In genomic region chrX:166645713-166646112, GRCm38 (mm10) we compare ENCODE assay signal across 10 mouse cellular contexts.
DNase-seq lines count a peak whose midpoint lies in the region; ATAC-seq and TF ChIP-seq lines count a peak whose summit lies in the region.
"Had no signal": no experiment of that assay in that cellular context is flagged by ENCODE, and none has a peak within 500 bp of the region (broad histone marks: within the 10 kb centered on the region; RNA-seq: fewer than 3 reads in every experiment).

No protein-coding gene starts in this region.

- no peak overlapping the region for H3K27ac ChIP-seq in forebrain, embryonic 15.5 days (replicated peaks)
- no peak overlapping the region for H3K27ac ChIP-seq in forebrain, embryonic 10.5 days
- H3K27ac ChIP-seq in kidney, postnatal 0 days, result no peak overlapping the region
- H3K27ac ChIP-seq: liver, embryonic 12.5 days had no signal

- no peak overlapping the region for H3K9ac ChIP-seq in forebrain, embryonic 15.5 days (replicated peaks)
- no peak overlapping the region for H3K9ac ChIP-seq in kidney, postnatal 0 days (ENCODE audit: low read depth, low read length)
- H3K9ac ChIP-seq: liver, embryonic 12.5 days had no signal

- DNase-seq in forebrain, embryonic 10.5 days (ENCODE audit: extremely low spot score, low spot score), result no peak
- DNase-seq in kidney, postnatal 0 days (ENCODE audit: low spot score), result peak; percentile 22
- DNase-seq in kidney, adult 9 months, result no peak
- peak; percentile 15 for DNase-seq in T-cell, adult 2 months (ENCODE audit: low spot score)
- DNase-seq in gastrocnemius, postnatal 10 days, result no peak
- DNase-seq: embryo, embryonic 11 days had no signal

- no peak overlapping the region for H3K4me3 ChIP-seq in forebrain, embryonic 15.5 days
- no peak overlapping the region for H3K4me3 ChIP-seq in forebrain, embryonic 10.5 days
- no peak overlapping the region for H3K4me3 ChIP-seq in kidney, postnatal 0 days (replicated peaks; ENCODE audit: low read depth, low read length)
- H3K4me3 ChIP-seq: liver, embryonic 12.5 days had no signal

- no peaks in the 10 kb centered on the region for H3K9me3 ChIP-seq in forebrain, embryonic 15.5 days
- no peaks in the 10 kb centered on the region for H3K9me3 ChIP-seq in forebrain, embryonic 10.5 days
- H3K9me3 ChIP-seq in kidney, postnatal 0 days (replicated peaks; ENCODE audit: low read length), result no peaks in the 10 kb centered on the region
- H3K9me3 ChIP-seq: liver, embryonic 12.5 days had no signal

- no peaks in the 10 kb centered on the region for H3K4me1 ChIP-seq in forebrain, embryonic 15.5 days
- no peaks in the 10 kb centered on the region for H3K4me1 ChIP-seq in forebrain, embryonic 10.5 days
- no peaks in the 10 kb centered on the region for H3K4me1 ChIP-seq in kidney, postnatal 0 days (replicated peaks; ENCODE audit: insufficient read depth, low read length)
- H3K4me1 ChIP-seq: liver, embryonic 12.5 days had no signal

- no peak overlapping the region for H3K4me2 ChIP-seq in forebrain, embryonic 15.5 days (replicated peaks)
- peak overlapping the region; percentile 30 for H3K4me2 ChIP-seq in kidney, postnatal 0 days (ENCODE audit: low read length)
- H3K4me2 ChIP-seq: liver, embryonic 12.5 days had no signal

- no peaks in the 10 kb centered on the region for H3K36me3 ChIP-seq in forebrain, embryonic 15.5 days
- no peaks in the 10 kb centered on the region for H3K36me3 ChIP-seq in forebrain, embryonic 10.5 days (replicated peaks)
- no peaks in the 10 kb centered on the region for H3K36me3 ChIP-seq in kidney, postnatal 0 days (ENCODE audit: insufficient read depth, low read length)
- H3K36me3 ChIP-seq: liver, embryonic 12.5 days had no signal

- no peaks in the 10 kb centered on the region for H3K27me3 ChIP-seq in forebrain, embryonic 15.5 days
- H3K27me3 ChIP-seq in forebrain, embryonic 10.5 days (ENCODE audit: poor library complexity, severe bottlenecking), result peaks cover 60% of the 10 kb centered on the region
- H3K27me3 ChIP-seq in kidney, postnatal 0 days (ENCODE audit: insufficient read depth, low read length), result no peaks in the 10 kb centered on the region
- H3K27me3 ChIP-seq: liver, embryonic 12.5 days had no signal

- no peak for TF ChIP-seq CTCF in kidney, postnatal 0 days (IDR thresholded peaks at IDR 0.05; ENCODE audit: low read depth)

- WGBS in forebrain, embryonic 15.5 days, result 60% methylated on average over 7 of the region's 7 CpGs
- WGBS in forebrain, embryonic 10.5 days, result 71% methylated on average over 7 of the region's 7 CpGs
- WGBS in kidney, postnatal 0 days, result 44% methylated on average over 7 of the region's 7 CpGs

- peak; percentile 46; the same call in 1 of the 2 replicates for ATAC-seq in forebrain, embryonic 15.5 days (replicated peaks)
- ATAC-seq in kidney, postnatal 0 days (replicated peaks; ENCODE audit: low FRiP score, low read depth), result no peak
- 0 out of 2 replicates have a peak, but pooled peaks have one; percentile 10 for ATAC-seq in megakaryocyte, adult 5-6 weeks (ENCODE audit: poor library complexity, severe bottlenecking)
- no peak for ATAC-seq in megakaryocyte-erythroid progenitor cell, adult 5-6 weeks (replicated peaks; ENCODE audit: low FRiP score, low TSS enrichment, poor library complexity, severe bottlenecking)
- ATAC-seq: liver, embryonic 12.5 days had no signal

Comparison
In these comparisons a context has a peak if more than half of its experiments do, and no peak if none do; other contexts are left out.
1. DNase-seq: peak in kidney, postnatal 0 days (single experiment) and T-cell, adult 2 months (single experiment); none in forebrain, embryonic 10.5 days (single experiment), kidney, adult 9 months (single experiment) and gastrocnemius, postnatal 10 days (single experiment).
2. ATAC-seq: peak in forebrain, embryonic 15.5 days (single experiment) and megakaryocyte, adult 5-6 weeks (single experiment); none in kidney, postnatal 0 days (single experiment) and megakaryocyte-erythroid progenitor cell, adult 5-6 weeks (single experiment).